In the genomic region with DNA sequence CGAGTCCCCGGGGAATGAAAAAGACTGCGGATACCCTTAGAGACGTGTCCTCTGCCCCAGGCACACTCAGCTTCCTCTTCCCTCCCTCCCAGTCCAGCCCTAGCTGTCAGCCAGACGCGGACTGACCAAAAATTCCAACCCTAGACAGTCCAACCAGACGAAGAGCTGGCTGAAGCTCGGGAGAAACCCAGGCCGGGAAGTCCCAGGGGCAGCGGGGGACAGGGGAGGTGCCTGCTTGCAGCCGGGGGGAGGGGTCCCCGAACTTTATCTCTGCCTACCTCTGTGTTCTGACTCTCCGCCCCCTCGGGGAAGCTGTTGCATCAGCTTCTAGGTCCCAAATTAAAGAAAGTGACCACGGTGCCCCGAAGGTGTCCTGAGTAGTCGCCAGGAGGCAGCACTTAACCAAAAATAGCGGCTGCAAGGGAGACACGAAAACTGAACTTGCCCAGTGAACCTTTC, we compare ENCODE assay signal across 7 mouse cellular contexts. TPM values are rescaled to one million over a fixed set of nuclear protein-coding genes. Genes with fewer than 3 reads are reported as not detected.
DNase-seq lines count a peak whose midpoint lies in the region; ATAC-seq and TF ChIP-seq lines count a peak whose summit lies in the region.

A gene (minus strand): TSS at position 158 of the 459 bp plus-strand sequence.

- no peak for TF ChIP-seq CTCF in thymus, adult 2 months (IDR thresholded peaks at IDR 0.05; ENCODE audit: borderline replicate concordance, control insufficient read depth, extremely low read depth, insufficient read depth, low read length, poor library complexity)
- no peak for TF ChIP-seq CTCF in embryonic fibroblast, embryonic 13.5 days (IDR thresholded peaks at IDR 0.05; ENCODE audit: borderline replicate concordance, insufficient read depth, low read length)

- 62% methylated on average over 19 of the region's 19 CpGs for WGBS in thymus, adult 2 months
- 6% methylated on average over 19 of the region's 19 CpGs for WGBS in midbrain, embryonic 13.5 days

- H3K9me3 ChIP-seq in midbrain, embryonic 13.5 days = no peaks in the 10 kb centered on the region

- TF ChIP-seq POLR2A in thymus, adult 2 months (IDR thresholded peaks at IDR 0.05; ENCODE audit: control insufficient read depth, extremely low read depth, insufficient read depth, low read length, poor library complexity) = no peak
- 0 out of 2 replicates have a peak, but pooled peaks have one; percentile 15 for TF ChIP-seq POLR2A in embryonic fibroblast, embryonic 13.5 days (IDR thresholded peaks at IDR 0.05; ENCODE audit: low read depth, low read length)

- no peak within 1 kb of the TSS for H3K27ac ChIP-seq in thymus, adult 2 months (ENCODE audit: control insufficient read depth, insufficient read depth, low read length)
- no peak within 1 kb of the TSS for H3K27ac ChIP-seq in embryonic fibroblast, embryonic 13.5 days (ENCODE audit: insufficient read depth, low read length)
- H3K27ac ChIP-seq in midbrain, embryonic 13.5 days = no peak within 1 kb of the TSS

- no peaks in the 10 kb centered on the region for H3K36me3 ChIP-seq in thymus, adult 2 months (ENCODE audit: control insufficient read depth, insufficient read depth, low read length)
- H3K36me3 ChIP-seq in midbrain, embryonic 13.5 days = no peaks in the 10 kb centered on the region

- ATAC-seq in midbrain, embryonic 13.5 days = peak; percentile 55; the same call in 1 of the 2 replicates

- H3K4me2 ChIP-seq in midbrain, embryonic 13.5 days (replicated peaks) = peak within 1 kb of the TSS; percentile 20

- no peak within 1 kb of the TSS for H3K4me3 ChIP-seq in thymus, adult 2 months (ENCODE audit: control insufficient read depth, insufficient read depth, low read length)
- H3K4me3 ChIP-seq in embryonic fibroblast, embryonic 13.5 days (ENCODE audit: insufficient read depth, low read length) = no peak within 1 kb of the TSS
- no peak within 1 kb of the TSS for H3K4me3 ChIP-seq in midbrain, embryonic 13.5 days (replicated peaks)

- H3K27me3 ChIP-seq in thymus, adult 2 months (ENCODE audit: control insufficient read depth, insufficient read depth, low read length) = no peaks in the 10 kb centered on the region
- H3K27me3 ChIP-seq in midbrain, embryonic 13.5 days = peaks cover 38% of the 10 kb centered on the region

- peaks cover 16% of the 10 kb centered on the region for H3K4me1 ChIP-seq in thymus, adult 2 months (replicated peaks; ENCODE audit: control insufficient read depth, insufficient read depth, low read length)
- H3K4me1 ChIP-seq in embryonic fibroblast, embryonic 13.5 days (ENCODE audit: control insufficient read depth, insufficient read depth, low read length) = no peaks in the 10 kb centered on the region; the same call in 1 of the 2 replicates
- H3K4me1 ChIP-seq in midbrain, embryonic 13.5 days (replicated peaks) = peaks cover 16% of the 10 kb centered on the region

- H3K9ac ChIP-seq in midbrain, embryonic 13.5 days (replicated peaks) = no peak within 1 kb of the TSS

- no peak for DNase-seq in thymus, adult 2 months
- DNase-seq in thymus, postnatal 4 days = no peak
- DNase-seq in kidney, postnatal 4 days = peak; percentile 58 to 72
- no peak for DNase-seq in frontal cortex, adult 2 months (ENCODE audit: extremely low spot score in 1 of 2, low spot score in 1 of 2)
- DNase-seq in layer of hippocampus, adult 18-20 months (ENCODE audit: low spot score in 2 of 2) = no peak

RNA-seq across cellular contexts. Expression of the gene that starts here (rescaled TPM):
- polyA plus RNA-seq in thymus, adult 2 months (2012; rRNA removed) = 24.2 and 29.3 TPM in 2 replicates
- 6.9 and 7.0 TPM in 2 replicates for polyA plus RNA-seq in embryonic fibroblast, embryonic 13.5 days (2011; ENCODE audit: insufficient read length, low read depth, missing spikeins)
- polyA plus RNA-seq in midbrain, embryonic 13.5 days (2015; fragmentation: Nextera tagmentation; extraction: Ambion mirVana) = 5.3 and 5.9 TPM in 2 replicates
- polyA plus RNA-seq in frontal cortex, adult 2 months (2012; rRNA removed) = 2.9 and 3.3 TPM in 2 replicates
- 1 to 10 TPM; 1.5 to 2.2 TPM for total RNA-seq in layer of hippocampus, adult 18-20 months (2021)

Comparison
In these comparisons a context has a peak if more than half of its experiments do, and no peak if none do; other contexts are left out.
1. DNase-seq: peak in kidney, postnatal 4 days (2 of 2); none in thymus, adult 2 months (single experiment), thymus, postnatal 4 days (single experiment), frontal cortex, adult 2 months (0 of 2) and layer of hippocampus, adult 18-20 months (0 of 2).